Mouse (Mus musculus): ENCODE measurements around the gene Kitl. TPM values are rescaled to one million over a fixed set of nuclear protein-coding genes. Genes with fewer than 3 reads are reported as not detected.

The Kitl gene
- total RNA-seq (2021) = 10 to 100 TPM; 53.1 to 77.1 TPM
- long read RNA-seq, experiment 1, full-length matches to known transcripts = 56 of 71 reads
- long read RNA-seq, experiment 1, partial matches to known transcripts = 1 of 71 reads
- long read RNA-seq, experiment 1, other reads (novel, unspliced or antisense) = 14 of 71 reads
- long read RNA-seq, experiment 2, full-length matches to known transcripts = 46 of 57 reads
- long read RNA-seq, experiment 2, partial matches to known transcripts = 2 of 57 reads
- long read RNA-seq, experiment 2, other reads (novel, unspliced or antisense) = 9 of 57 reads

DNA sequence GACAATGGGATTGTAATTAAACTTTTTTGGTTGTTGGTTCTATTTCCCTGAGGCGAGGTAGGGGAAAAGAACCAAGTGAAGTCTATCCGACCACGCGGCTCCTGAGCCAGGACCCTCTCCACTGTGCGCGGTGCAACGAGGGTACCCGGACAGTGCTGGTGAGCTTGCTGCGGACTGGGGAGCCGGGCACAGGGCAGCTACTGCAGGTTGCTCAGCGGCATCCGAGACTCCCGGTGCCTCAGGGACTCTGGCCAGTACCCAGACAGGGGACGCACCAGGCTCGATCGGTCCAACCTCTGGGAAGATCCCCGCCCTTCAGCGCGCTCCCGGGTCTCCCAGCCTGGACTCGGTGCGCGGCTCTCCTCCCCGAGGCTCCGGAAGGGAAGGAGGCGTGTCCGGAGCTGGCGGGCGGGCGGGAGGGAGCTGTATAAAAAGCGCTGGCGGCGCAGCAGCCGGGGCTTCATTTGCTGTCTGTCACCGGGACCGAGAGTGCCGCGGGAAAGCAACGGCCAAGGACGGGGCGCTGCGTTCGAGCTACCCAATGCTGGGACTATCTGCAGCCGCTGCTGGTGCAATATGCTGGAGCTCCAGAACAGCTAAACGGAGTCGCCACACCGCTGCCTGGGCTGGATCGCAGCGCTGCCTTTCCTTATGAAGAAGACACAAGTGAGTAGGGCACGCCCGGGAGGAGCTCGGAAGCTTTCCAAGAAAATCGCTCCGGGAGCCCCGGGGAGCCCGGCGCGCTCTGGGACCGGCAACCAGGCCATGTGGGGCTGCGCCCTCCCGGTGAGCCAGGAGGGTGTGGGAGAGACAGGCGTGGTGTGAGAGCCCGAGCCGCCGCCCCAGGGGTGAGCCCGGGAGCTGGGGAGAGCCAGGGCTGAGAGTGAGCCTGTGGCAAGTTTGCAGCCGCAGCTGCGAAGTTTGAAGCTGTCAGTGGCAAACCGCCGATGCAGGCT lies at the start of gene Kitl:
Gene Kitl, plus strand, starts transcription at position 261 of the 956 bp plus-strand sequence.
- intact Hi-C loops (cut with DNase I) = loop anchor here (5.0 kb wide), 4 partner anchors 37 to 462 kb away; no protein-coding TSS in a partner anchor
- DNase-seq (ENCODE audit: low spot score in 2 of 2) = peak; percentile 33 to 66

DNA sequence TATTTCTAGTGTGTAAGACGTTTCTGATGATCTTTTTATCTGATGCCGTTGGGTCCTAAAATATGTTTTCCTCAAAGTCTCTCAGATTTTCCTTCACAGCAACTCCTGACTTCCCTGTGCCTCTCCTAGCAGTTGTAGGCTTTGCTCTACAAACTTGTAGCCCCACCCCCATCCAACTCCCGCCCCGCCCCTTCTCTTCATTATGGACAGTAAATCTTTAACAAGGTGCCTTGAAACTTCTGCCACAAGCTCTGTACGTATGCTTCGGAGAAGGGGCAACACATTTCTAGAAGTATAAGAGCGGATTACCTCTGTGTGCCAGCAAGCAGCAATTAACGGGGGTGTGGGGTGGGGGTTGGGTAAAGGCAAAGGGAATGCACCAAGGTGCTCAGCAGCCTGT lies 42.6 kb upstream of the Kitl start:
- intact Hi-C loops (cut with DNase I) = no loop called here
- DNase-seq (ENCODE audit: low spot score in 2 of 2) = no peak

DNA sequence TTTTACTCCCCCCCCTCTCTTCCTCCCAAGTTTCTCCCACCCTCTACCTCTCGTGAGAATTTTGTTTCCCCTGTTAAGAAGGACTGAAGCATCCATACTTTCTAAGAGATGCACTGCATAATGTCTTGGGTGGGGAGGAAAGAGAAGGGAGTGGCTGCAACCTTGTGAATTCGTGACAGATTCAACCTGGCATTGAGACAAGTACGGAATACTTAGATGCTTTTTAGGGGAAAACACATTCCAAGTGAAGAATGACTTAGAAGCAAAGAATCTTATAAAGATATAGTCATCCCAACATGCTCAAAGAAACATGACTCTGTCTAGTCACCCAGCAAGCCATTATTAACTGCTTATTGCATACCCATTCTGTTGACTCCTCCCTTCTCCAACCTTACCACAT lies 35.3 kb upstream of the Kitl start:
- intact Hi-C loops (cut with DNase I) = no loop called here
- DNase-seq (ENCODE audit: low spot score in 2 of 2) = peak in 1 of 2 experiments; percentile 6

DNA sequence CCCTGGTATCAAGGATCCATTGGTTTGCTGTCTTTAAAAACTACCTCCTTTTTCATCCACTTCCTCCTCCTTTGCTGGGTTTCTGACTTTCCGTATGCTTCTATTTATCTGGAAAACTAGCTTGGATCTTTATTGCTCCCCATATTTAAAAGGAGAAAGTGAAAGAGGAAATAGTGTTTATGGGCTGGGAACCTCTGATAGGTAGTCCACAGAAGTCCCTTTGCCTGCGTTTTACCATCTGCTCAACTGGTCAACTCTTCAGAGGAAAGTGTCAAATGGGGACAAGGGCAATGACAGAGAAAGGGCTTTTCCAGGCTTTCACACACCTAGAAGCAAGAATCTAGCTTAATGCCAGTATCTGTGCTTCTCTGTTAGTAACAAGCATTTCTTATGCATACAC lies 34.5 kb upstream of the Kitl start:
- intact Hi-C loops (cut with DNase I) = no loop called here
- DNase-seq (ENCODE audit: low spot score in 2 of 2) = no peak

DNA sequence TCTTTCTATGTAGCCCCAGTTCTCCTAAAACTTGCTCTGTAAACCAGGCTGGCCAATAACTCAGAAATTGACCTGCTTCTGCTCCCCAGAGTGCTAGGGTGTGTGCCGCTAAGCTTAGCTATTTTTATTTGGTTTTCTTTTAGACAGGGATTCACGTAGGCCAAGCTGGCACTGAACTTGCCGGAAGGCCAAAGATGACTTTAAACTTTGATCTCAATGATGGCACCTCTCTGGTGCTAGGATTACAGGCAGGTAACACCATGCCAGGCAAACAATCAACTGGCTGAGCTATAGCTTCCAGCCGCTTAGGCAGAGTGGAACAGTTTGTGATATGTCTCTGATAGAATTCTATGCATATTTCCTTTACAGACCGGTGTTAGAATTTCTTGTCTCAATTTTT lies 33.5 kb upstream of the Kitl start:
- intact Hi-C loops (cut with DNase I) = no loop called here
- DNase-seq (ENCODE audit: low spot score in 2 of 2) = no peak

DNA sequence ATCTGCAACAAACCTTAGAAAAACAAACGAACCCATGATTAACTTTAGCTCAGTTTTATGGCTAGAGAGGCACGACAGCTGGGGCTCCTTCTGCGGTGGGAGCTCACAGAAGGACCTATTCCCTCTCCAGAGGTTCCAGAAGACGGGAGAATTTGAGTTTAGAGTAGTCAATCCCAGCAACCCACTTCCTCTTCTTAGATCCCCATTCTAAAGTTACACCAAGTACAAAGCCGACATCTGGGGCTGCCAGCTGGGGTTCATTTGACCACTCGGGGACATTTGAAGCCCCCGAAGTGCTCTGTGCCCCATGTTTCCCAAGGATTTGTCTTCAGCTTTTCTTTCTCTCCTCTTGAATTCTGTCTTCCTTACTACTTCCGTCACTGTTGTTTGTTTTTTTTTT lies 28.7 kb upstream of the Kitl start:
- intact Hi-C loops (cut with DNase I) = no loop called here
- no peak for DNase-seq (ENCODE audit: low spot score in 2 of 2)

DNA sequence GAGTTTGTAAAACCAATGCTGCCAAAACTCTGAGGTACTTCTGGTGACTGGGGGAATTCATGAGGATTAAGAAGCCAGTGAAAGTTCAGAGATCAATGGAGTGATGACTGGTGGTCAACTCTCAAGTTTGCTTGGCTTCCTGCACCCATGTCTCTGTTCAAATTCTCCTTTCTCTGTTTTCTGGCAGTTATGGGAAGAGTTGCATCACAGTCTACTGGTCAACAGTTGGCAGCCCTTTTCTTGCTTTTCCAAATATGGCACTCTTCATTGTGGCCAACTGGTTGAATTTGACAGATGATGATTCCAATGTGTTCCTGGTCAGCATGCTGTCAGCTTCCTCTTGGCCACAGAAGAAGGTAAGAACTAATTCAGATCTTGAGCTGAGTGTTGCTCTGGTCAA lies 25.7 kb upstream of the Kitl start:
- intact Hi-C loops (cut with DNase I) = no loop called here
- DNase-seq (ENCODE audit: low spot score in 2 of 2) = no peak

DNA sequence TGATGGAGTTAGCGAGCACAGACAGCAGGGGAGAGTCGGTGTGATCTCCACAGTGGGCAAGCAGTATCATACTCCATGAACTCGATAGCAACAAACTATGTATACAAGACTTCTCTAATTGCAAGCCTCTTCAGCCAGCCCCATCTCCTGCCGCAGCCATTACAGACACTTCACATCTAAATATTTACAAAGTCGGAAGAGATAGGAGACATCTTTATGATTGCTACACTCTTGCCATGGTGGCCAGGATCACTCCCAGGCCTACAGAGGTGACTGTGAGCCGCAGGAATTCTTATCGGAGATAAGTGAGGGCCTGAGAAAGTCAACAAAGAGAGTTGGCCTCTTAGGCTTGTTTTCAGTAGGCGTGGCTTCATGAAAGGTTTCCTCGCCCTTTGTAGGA lies 23.3 kb upstream of the Kitl start:
- intact Hi-C loops (cut with DNase I) = no loop called here

DNA sequence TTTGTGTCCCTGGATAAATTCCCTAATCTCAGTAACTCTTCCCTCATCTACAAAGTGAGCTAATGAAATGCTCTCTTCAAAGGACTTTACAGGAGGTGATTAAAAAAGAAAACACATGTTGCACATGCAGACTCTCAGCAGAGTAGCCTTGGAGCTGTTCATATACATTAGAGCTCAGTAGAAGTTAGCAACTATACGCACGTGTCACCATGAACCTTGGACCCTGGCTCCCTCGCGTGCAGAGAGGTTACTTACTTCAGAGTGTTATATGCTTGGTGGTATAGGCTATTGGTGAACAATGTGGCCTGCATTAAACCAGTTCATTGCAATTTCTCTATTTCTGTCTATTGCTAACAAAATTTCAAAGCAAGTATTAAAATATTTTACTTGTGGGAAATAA lies 14.0 kb upstream of the Kitl start:
- intact Hi-C loops (cut with DNase I) = no loop called here
- no peak for DNase-seq (ENCODE audit: low spot score in 2 of 2)

More for the DNA sequence above, 23.3 kb upstream of the Kitl start:
- no peak for DNase-seq (ENCODE audit: low spot score in 2 of 2)

DNA sequence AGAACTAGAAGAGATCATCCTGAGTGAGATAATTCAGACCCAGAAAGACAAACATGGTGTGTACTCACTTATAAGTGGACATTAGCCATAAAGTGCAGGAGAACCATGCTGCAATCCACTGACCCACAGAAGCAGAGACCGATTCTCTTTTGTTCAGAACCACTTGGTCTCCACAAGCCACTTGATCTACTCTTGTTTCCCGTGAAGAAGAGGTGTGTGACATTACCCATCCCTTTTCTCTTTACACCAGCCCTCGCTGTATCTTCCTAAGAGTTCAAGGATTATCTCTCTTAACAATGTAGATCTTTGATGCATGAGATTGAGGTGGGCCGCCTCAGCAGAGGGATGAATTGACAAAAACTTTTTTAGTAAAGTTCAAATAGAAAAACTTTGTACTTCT lies 11.6 kb upstream of the Kitl start:
- intact Hi-C loops (cut with DNase I) = no loop called here
- no peak for DNase-seq (ENCODE audit: low spot score in 2 of 2)

DNA sequence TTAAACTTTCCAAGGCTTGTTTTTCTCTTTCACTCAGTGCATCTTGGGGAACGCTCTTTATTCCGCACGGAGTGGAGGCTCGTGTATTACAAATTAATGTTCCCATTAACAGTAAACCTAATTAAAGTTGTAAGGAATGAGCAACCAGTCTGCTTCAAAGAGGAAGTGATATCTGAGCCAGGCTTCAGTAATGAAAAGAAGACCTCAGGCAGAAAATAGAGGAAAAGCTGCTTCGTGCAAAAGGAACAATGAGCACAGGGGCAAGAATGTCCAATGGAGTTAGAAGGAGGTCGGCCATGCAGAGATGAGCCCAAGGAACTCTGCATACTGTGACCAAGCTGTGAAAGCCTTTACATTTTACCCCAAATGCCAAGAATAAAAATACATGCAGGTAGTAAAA lies 5.7 kb upstream of the Kitl start:
- intact Hi-C loops (cut with DNase I) = no loop called here
- no peak for DNase-seq (ENCODE audit: low spot score in 2 of 2)

DNA sequence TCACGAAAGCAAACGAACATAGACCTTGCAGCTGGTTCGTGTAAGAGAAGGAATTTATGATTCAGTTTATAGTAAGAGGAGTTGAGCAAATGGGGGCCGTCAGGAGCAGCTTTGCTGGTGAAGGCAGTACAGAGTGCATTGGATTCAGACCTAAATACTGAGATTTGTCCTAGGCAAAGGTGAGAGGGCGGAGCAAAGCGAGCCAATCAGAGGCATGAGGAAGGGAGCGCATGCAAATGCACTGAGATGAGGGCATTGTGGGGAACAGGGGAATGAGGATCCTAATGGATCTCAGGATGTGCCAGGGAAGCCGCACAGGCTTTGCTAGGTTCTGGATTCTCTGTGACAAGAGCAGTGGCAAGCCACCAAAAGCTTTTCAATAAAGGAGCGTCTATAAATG lies 5.1 kb upstream of the Kitl start:
- intact Hi-C loops (cut with DNase I) = no loop called here
- DNase-seq (ENCODE audit: low spot score in 2 of 2) = no peak

DNA sequence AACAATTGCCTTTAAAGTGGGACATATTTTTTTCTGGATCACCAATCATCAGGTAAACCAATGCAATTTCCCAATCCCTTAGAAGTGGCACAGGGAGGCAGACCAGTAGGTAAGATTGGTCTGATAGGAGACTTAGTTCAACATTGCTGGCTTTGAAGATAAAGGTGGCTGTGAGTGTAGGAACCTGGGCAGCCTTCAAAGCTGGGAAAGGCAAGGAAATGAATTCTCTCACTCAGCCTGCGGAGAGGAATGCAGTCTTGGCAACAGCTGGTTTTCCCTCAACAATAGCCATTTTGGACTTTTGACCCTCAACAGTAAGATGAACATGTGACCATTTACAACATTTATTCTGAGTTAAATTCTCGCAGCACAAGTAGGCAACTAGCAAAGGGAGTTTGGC lies 1.3 kb upstream of the Kitl start:
- DNase-seq (ENCODE audit: low spot score in 2 of 2) = no peak

DNA sequence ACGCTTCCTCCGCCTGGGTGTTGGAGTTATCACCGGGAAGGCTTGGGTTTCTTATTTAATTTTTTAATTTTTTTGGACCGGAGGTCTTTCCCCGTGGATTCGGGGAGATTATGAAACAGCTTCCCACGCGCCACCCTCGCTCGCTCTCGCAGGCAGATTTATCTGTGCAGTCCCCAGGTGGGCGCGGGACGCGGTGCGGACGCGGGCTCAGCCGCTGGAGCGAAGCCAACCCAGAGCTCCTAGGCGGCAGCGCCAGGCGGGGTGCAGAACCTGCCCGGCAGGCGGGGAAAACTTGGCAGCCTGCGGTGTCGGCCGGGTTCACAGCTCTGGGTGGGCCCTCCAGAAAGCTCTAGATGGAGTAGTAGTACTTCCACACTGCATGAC lies 888 bp downstream of the Kitl start:
- DNase-seq (ENCODE audit: low spot score in 2 of 2) = peak; percentile 47 to 77
- intact Hi-C loops (cut with DNase I) = loop anchor here (5.0 kb wide), 4 partner anchors 36 to 461 kb away; no protein-coding TSS in a partner anchor

More for the DNA sequence above, 1.3 kb upstream of the Kitl start:
- intact Hi-C loops (cut with DNase I) = no loop called here

DNA sequence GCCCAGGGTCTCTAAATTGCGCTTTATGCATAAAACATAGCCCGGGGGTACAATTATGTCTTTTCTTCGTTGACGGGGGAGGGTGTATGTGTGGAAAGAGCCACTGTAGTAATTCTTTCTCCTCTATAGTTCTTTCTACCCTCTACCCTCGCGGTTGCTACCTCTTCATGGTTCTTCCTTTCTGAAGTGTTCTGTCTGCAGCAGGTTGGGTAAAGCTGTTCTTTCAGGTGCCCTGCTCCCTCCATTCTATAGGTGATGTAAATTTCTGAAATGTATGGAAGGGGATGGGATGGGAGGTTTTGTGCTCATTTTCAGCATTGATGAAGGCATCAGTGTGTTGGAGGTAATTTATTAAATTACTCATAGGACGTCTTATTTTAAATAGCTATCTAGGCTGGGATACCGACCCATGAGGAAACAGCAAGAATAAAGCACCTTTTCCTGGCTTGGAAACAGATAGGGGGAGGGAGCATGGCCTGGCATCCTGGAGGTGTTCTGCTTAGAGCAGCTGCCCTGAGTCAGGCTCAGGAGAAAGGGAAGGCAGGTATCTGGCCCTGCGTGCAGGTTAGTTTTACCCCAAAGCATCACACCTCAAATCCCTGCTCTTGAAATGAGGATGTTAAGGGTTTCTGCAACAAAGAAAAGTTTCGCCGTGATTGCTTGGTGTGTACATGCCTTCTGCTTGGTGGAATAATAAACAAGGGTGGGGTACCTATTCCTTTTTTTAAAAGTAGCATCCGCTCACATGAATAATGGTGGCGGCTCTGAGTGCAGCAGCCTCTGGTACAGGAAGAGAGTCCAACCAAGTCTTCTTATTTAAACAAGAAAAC lies 1.7 kb downstream of the Kitl start:
- intact Hi-C loops (cut with DNase I) = loop anchor here (5.0 kb wide), 4 partner anchors 35 to 460 kb away; no protein-coding TSS in a partner anchor
- no peak for DNase-seq (ENCODE audit: low spot score in 2 of 2)

DNA sequence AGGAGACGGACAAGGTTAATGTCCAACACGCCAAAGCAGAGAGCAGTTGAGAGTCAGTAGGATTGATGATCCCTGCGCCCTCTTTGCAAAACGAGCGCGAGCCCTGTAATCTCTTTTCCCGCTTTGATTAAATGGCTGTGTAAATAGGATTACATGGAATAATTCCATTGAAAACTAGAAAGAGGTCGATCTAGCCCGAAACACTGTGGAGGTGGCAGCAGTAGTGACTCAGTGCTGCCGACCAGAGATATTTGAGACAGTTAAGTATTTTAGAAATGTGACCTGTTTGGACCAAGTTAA lies 2.3 kb downstream of the Kitl start:
- intact Hi-C loops (cut with DNase I) = loop anchor here (5.0 kb wide), 4 partner anchors 35 to 460 kb away; no protein-coding TSS in a partner anchor
- no peak for DNase-seq (ENCODE audit: low spot score in 2 of 2)

DNA sequence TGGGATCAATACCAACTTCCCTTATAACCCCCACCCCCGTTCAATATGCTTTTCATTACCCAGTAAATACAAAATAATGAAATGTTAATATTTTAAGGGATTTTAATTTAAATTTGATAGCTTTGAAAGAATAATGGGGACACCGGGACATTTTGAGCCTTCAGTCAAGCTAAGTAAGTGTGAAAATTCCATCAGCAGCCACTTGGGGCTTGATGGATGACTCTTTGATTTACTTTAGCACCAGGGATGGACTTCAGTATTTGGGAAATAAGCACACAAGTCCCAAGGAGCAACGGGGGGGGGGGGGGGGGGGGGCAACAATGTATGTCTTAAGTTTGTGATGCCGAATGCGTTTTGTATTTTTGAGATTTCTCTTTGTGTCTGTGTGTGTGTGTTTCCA lies 3.1 kb downstream of the Kitl start:
- intact Hi-C loops (cut with DNase I) = loop anchor here (5.0 kb wide), 4 partner anchors 34 to 459 kb away; no protein-coding TSS in a partner anchor
- no peak for DNase-seq (ENCODE audit: low spot score in 2 of 2)

DNA sequence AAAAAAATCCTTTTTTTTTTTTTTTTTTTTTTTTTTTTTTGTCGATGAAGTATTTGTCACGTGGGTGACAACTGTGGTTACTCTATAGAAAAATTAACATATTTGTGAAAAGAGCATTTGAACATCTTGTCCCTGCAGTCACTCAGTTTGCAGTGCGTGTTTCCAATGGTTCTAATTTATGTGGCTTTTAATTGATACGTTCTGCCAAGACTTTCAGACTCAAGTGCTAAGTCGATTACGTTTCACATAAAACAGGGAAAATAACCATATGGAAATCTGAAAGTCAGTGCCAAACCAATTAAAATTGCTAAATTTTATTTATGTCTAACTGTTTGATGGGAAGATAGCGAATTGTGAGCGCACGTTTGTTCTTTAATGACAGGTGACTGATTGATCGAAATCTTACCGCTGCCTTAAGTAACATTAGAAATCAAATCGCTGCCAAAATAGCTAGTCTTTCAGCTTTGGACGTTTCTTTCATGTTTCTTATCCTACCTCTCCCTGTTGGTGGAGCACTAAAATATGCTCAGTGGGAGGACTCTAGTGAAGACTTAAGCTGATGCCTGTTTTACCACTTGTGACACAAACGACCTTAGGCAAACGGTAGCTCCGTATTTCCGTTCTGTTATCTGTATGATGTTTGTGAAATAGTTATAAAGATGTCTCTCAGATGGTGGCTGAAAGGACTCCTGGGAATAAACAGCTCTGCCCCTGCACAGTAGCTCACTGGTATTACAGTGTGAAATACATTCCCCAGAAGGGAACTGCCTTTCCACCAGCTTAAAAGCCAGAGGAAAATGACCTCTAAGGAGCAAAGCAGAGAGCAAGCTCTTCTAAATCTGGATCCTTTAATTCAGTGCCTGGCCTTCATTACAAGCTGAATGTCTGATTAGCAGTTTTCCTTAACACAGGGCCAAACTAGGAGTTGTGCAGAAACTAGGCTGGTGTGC lies 4.1 kb downstream of the Kitl start:
- intact Hi-C loops (cut with DNase I) = loop anchor here (5.0 kb wide), 4 partner anchors 33 to 458 kb away; no protein-coding TSS in a partner anchor
- DNase-seq (ENCODE audit: low spot score in 2 of 2) = no peak
